Mouse (Mus musculus) spleen, postnatal 14 days (tissue): ENCODE results near the gene Gm28374.
A peak's percentile ranks its signal among the peaks of the same experiment; 100 is the strongest.
"Not testable (repeated sequence)": the region's sequence is repeated elsewhere in the genome, so short reads cannot be mapped to it uniquely, and the experiment has no call there.

Experiments
- DNase-seq, 2 experiments: peaks; one replicate each; pipeline ENCODE4 v3.0.0; 2021 to 2022; ENCODE audit warnings: low spot score in 2 of 2

Gm28374 gene

GRCm38 (mm10) chr19:6056696-6057095, 25.4 kb downstream of the Gm28374 start:
- no peak for DNase-seq

- DNase-seq = no peak
Measured at GRCm38 (mm10) chr19:6054296-6054695, 27.8 kb downstream of the Gm28374 start.

GRCm38 (mm10) chr19:6052516-6052915, 29.5 kb downstream of the Gm28374 start:
- DNase-seq = no peak

- DNase-seq = peak in 1 of 2 experiments; percentile 43
Measured at GRCm38 (mm10) chr19:6048681-6049410, 33.2 kb downstream of the Gm28374 start.

GRCm38 (mm10) chr19:6047899-6048166, 34.2 kb downstream of the Gm28374 start:
- no peak for DNase-seq

GRCm38 (mm10) chr19:6047154-6047898, 34.7 kb downstream of the Gm28374 start:
- no peak for DNase-seq

GRCm38 (mm10) chr19:6046294-6047153, 35.5 kb downstream of the Gm28374 start, which contains the start of gene Syvn1:
Syvn1 (plus strand) TSS chr19:6046576.
- peak; percentile 83 to 86 for DNase-seq

- DNase-seq = no peak
Measured at GRCm38 (mm10) chr19:6045366-6046293, 36.4 kb downstream of the Gm28374 start.

- DNase-seq = not testable (repeated sequence)
Measured at GRCm38 (mm10) chr19:6044102-6044501, 38.0 kb downstream of the Gm28374 start.

- no peak for DNase-seq
Measured at GRCm38 (mm10) chr19:6042293-6042692, 39.8 kb downstream of the Gm28374 start.

- DNase-seq = no peak
Measured at GRCm38 (mm10) chr19:6040002-6040401, 42.1 kb downstream of the Gm28374 start.

- DNase-seq = no peak
Measured at GRCm38 (mm10) chr19:6038326-6038725, 43.7 kb downstream of the Gm28374 start.

GRCm38 (mm10) chr19:6037695-6038094, 44.4 kb downstream of the Gm28374 start:
- no peak for DNase-seq

- no peak for DNase-seq
Measured at GRCm38 (mm10) chr19:6035966-6036585, 46.0 kb downstream of the Gm28374 start.

GRCm38 (mm10) chr19:6030520-6031280, 51.4 kb downstream of the Gm28374 start:
- no peak for DNase-seq

GRCm38 (mm10) chr19:6029426-6029825, 52.6 kb downstream of the Gm28374 start:
- no peak for DNase-seq

- no peak for DNase-seq
Measured at GRCm38 (mm10) chr19:6028991-6029390, 53.1 kb downstream of the Gm28374 start.
